In the genomic region with DNA sequence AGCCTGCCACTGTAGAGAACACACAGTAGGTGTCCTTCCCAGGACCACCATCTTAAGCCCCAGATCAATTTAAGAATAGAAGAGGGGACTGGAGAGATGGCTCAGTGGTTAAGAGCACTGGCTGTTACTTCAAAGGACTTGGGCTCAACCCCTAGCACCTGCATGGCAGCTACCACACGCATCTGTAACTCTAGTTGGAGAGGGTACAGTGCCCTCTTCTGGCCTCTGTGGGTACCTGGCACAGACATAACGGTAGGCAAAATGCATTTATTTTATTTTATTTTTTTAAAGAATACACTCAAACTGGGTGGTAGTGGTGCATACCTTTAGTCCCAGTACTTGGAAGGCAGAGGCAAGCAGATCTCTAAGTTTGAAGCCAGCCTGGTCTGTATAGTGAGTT, we compare ENCODE assay signal across 10 mouse cellular contexts.
DNase-seq lines count a peak whose midpoint lies in the region; ATAC-seq and TF ChIP-seq lines count a peak whose summit lies in the region.
"Had no signal": no experiment of that assay in that cellular context is flagged by ENCODE, and none has a peak within 500 bp of the region (broad histone marks: within the 10 kb centered on the region; RNA-seq: fewer than 3 reads in every experiment).

No protein-coding gene starts in this region.

- H3K9me3 ChIP-seq in heart, postnatal 0 days (replicated peaks; ENCODE audit: control insufficient read depth, low read length) = no peaks in the 10 kb centered on the region
- H3K9me3 ChIP-seq: midbrain, embryonic 12.5 days had no signal

- no peaks in the 10 kb centered on the region for H3K27me3 ChIP-seq in heart, postnatal 0 days (ENCODE audit: control insufficient read depth, insufficient read depth, low read length)
- H3K27me3 ChIP-seq in thymus, adult 2 months (ENCODE audit: control insufficient read depth, insufficient read depth, low read length) = no peaks in the 10 kb centered on the region; the same call in 1 of the 2 replicates

- ATAC-seq in heart, postnatal 0 days (ENCODE audit: insufficient read depth, low read depth) = no peak
- no peak for ATAC-seq in cerebellum, adult (ENCODE audit: insufficient number of reproducible peaks, low FRiP score, low TSS enrichment)

- TF ChIP-seq CTCF in heart, postnatal 0 days (IDR thresholded peaks at IDR 0.05; ENCODE audit: low read depth) = peak; percentile 27
- no peak for TF ChIP-seq CTCF in thymus, adult 2 months (IDR thresholded peaks at IDR 0.05; ENCODE audit: borderline replicate concordance, control insufficient read depth, extremely low read depth, insufficient read depth, low read length, poor library complexity)

- TF ChIP-seq POLR2A in thymus, adult 2 months (IDR thresholded peaks at IDR 0.05; ENCODE audit: control insufficient read depth, extremely low read depth, insufficient read depth, low read length, poor library complexity) = no peak

- H3K27ac ChIP-seq in heart, postnatal 0 days (ENCODE audit: low read depth) = no peak overlapping the region
- no peak overlapping the region for H3K27ac ChIP-seq in thymus, adult 2 months (ENCODE audit: control insufficient read depth, insufficient read depth, low read length)
- H3K27ac ChIP-seq: midbrain, embryonic 12.5 days had no signal

- no peak for DNase-seq in heart, postnatal 0 days (ENCODE audit: low spot score)
- no peak for DNase-seq in heart, postnatal 10 days
- peak; percentile 33 for DNase-seq in thymus, adult 2 months
- no peak for DNase-seq in thymus, adult 18-20 months
- DNase-seq in embryo, embryonic 11 days = peak; percentile 50
- DNase-seq in ovary, postnatal 14 days (ENCODE audit: low spot score) = no peak
- DNase-seq in ovary, adult 18-20 months (ENCODE audit: low spot score) = no peak
- DNase-seq: gastrocnemius, postnatal 14 days had no signal

- H3K4me1 ChIP-seq in heart, postnatal 0 days (ENCODE audit: control insufficient read depth, insufficient read depth) = peaks cover 16% of the 10 kb centered on the region; the same call in 1 of the 2 replicates
- H3K4me1 ChIP-seq in thymus, adult 2 months (replicated peaks; ENCODE audit: control insufficient read depth, insufficient read depth, low read length) = no peaks in the 10 kb centered on the region; the same call in 1 of the 2 replicates
- H3K4me1 ChIP-seq: midbrain, embryonic 12.5 days had no signal

- no peak for TF ChIP-seq EP300 in heart, postnatal 0 days (IDR thresholded peaks at IDR 0.05; ENCODE audit: low read depth)

- intact Hi-C loops in heart, postnatal 10 days (cut with DNase I) = loop anchor here (10.0 kb wide), 1 partner anchor 450 kb away; no protein-coding TSS in a partner anchor

- H3K4me3 ChIP-seq in heart, postnatal 0 days (ENCODE audit: low read depth, low read length) = no peak overlapping the region
- no peak overlapping the region for H3K4me3 ChIP-seq in thymus, adult 2 months (ENCODE audit: control insufficient read depth, insufficient read depth, low read length)
- H3K4me3 ChIP-seq: midbrain, embryonic 12.5 days had no signal

- H3K4me2 ChIP-seq in heart, postnatal 0 days (ENCODE audit: low read depth, low read length) = no peak overlapping the region
- H3K4me2 ChIP-seq: midbrain, embryonic 12.5 days had no signal

- H3K9ac ChIP-seq in heart, postnatal 0 days (replicated peaks; ENCODE audit: low read depth, low read length) = no peak overlapping the region
- H3K9ac ChIP-seq: midbrain, embryonic 12.5 days had no signal

- WGBS in heart, postnatal 0 days = 55% methylated on average over 2 of the region's 2 CpGs
- 50% methylated on average over 2 of the region's 2 CpGs for WGBS in thymus, adult 2 months

- H3K36me3 ChIP-seq in heart, postnatal 0 days (replicated peaks; ENCODE audit: control insufficient read depth, insufficient read depth, low read length) = no peaks in the 10 kb centered on the region
- H3K36me3 ChIP-seq in thymus, adult 2 months (ENCODE audit: control insufficient read depth, insufficient read depth, low read length) = no peaks in the 10 kb centered on the region
- H3K36me3 ChIP-seq: midbrain, embryonic 12.5 days had no signal

Comparison
In these comparisons a context has a peak if more than half of its experiments do, and no peak if none do; other contexts are left out.
1. DNase-seq: peak in thymus, adult 2 months (single experiment) and embryo, embryonic 11 days (single experiment); none in heart, postnatal 0 days (single experiment), heart, postnatal 10 days (0 of 2), thymus, adult 18-20 months (0 of 2), ovary, postnatal 14 days (single experiment) and ovary, adult 18-20 months (single experiment).